8 mouse cellular contexts compared by ENCODE assay signal in genomic region chr11:114282566-114282965, GRCm38 (mm10).
"Had no signal": no experiment of that assay in that cellular context is flagged by ENCODE, and none has a peak within 500 bp of the region (broad histone marks: within the 10 kb centered on the region; RNA-seq: fewer than 3 reads in every experiment).

No protein-coding gene starts in this region.

- H3K9ac ChIP-seq: liver, postnatal 0 days; midbrain, embryonic 13.5 days; midbrain, embryonic 15.5 days; neural tube, embryonic 12.5 days; stomach, embryonic 15.5 days had no signal

- H3K4me2 ChIP-seq: midbrain, embryonic 11.5 days; midbrain, embryonic 13.5 days; midbrain, embryonic 15.5 days; neural tube, embryonic 12.5 days; stomach, embryonic 15.5 days had no signal

- H3K27ac ChIP-seq: macrophage; midbrain, embryonic 13.5 days; midbrain, embryonic 15.5 days; neural tube, embryonic 12.5 days; stomach, embryonic 15.5 days had no signal

- H3K4me3 ChIP-seq: megakaryocyte, embryonic 14.5 days; midbrain, embryonic 13.5 days; midbrain, embryonic 15.5 days; neural tube, embryonic 12.5 days; stomach, embryonic 15.5 days had no signal

- H3K27me3 ChIP-seq: midbrain, embryonic 13.5 days; midbrain, embryonic 15.5 days; neural tube, embryonic 12.5 days had no signal

- H3K9me3 ChIP-seq: megakaryocyte, embryonic 14.5 days; midbrain, embryonic 13.5 days; midbrain, embryonic 15.5 days; neural tube, embryonic 12.5 days; stomach, embryonic 15.5 days had no signal

- H3K4me1 ChIP-seq: stomach, embryonic 15.5 days had no signal

- ATAC-seq: liver, postnatal 0 days; midbrain, embryonic 13.5 days; midbrain, embryonic 15.5 days had no signal

- H3K36me3 ChIP-seq: midbrain, embryonic 13.5 days; midbrain, embryonic 15.5 days; neural tube, embryonic 12.5 days; stomach, embryonic 15.5 days had no signal
